Mouse (Mus musculus) layer of hippocampus, postnatal 10 days (tissue): ENCODE measurements around the gene Mup16. TPM values are rescaled to one million over a fixed set of nuclear protein-coding genes. Genes with fewer than 3 reads are reported as not detected.
"Not testable (repeated sequence)": the region's sequence is repeated elsewhere in the genome, so short reads cannot be mapped to it uniquely, and the experiment has no call there.

Source experiments
- DNase-seq, 2 experiments: peaks; one replicate each; pipeline ENCODE4 v3.0.0; 2021; ENCODE audit warnings: low spot score in 2 of 2
- long read RNA-seq: library from polyadenylated mRNA; stranded (forward); transcript quantifications from one replicate; pipeline ENCODE4 v2.0.0, GENCODE M21; 2023
- total RNA-seq, 2 experiments: library from RNA; stranded (reverse); gene quantifications; 2 replicates each; pipeline ENCODE4 v1.2.3; 2021

Mup16 gene
- total RNA-seq = not detected
- long read RNA-seq = 0 reads

GRCm38 (mm10) chr4:61519431-61519830 lies at the start of gene Mup16:
Mup16 (minus strand) TSS chr4:61519531.
- not testable (repeated sequence) for DNase-seq

- peak; percentile 11 to 21 for DNase-seq
Observed at GRCm38 (mm10) chr4:61555887-61556286, 36.6 kb upstream of the Mup16 start.

Other genes with a start within 250 kb of the Mup16 start
- not detected for gene Mup14, start 215.5 kb downstream of the Mup16 start, total RNA-seq
- gene Mup15, start 79.8 kb downstream of the Mup16 start, total RNA-seq = not detected
- gene Mup17, start 76.3 kb upstream of the Mup16 start, total RNA-seq = not detected
- gene Mup18, start 154.6 kb upstream of the Mup16 start, total RNA-seq = not detected